Mouse (Mus musculus) liver, adult 2 months (tissue): Measurements from ENCODE around the gene Islr2.
A peak's percentile ranks its signal among the peaks of the same experiment; 100 is the strongest.

Experiments used
- CTCF ChIP-seq: fragments of 200-500 bp; IDR thresholded peaks from 2 replicates; pipeline ENCODE4 v1.5.1; 2011; ENCODE audit warnings: low read depth, low read length, control low read depth
- POLR2A ChIP-seq: fragments of 200-500 bp; IDR thresholded peaks from 2 replicates; pipeline ENCODE4 v1.6.1; 2011; ENCODE audit warnings: low read length, control low read depth; ENCODE audit not compliant: insufficient read depth; ENCODE audit errors: extremely low read depth

- TF ChIP-seq CTCF (peak; percentile 79), POLR2A (no peak)
Measured at GRCm38 (mm10) chr9:58220218-58220903, 16.2 kb upstream of the Islr2 start.
